Mouse (Mus musculus): ENCODE measurements around the gene Nbeal2.

Nbeal2 gene

DNA sequence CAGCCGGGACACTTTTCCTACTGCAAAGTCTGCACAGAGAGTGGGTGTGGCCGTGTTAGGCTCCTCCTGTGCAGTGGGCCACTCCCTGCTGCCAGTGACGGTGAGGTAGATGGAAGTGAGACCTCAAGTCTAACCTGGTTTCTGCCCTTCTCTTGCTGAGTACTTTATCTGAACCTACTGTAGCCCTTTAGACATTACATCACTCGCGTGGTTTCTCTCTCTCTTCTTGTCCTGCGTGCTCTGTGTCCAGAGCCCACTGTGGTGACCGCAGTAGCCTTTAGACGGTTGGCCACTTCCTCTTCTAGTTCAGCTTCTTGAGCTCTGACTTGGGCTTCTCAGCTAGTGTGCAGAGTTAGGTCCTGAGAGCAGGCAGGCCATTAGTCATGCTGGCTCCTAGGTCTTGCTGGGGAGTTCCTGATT is 22.5 kb upstream of the Nbeal2 start:
- no peak for DNase-seq (ENCODE audit: extremely low read depth, low read depth, low spot score)

DNA sequence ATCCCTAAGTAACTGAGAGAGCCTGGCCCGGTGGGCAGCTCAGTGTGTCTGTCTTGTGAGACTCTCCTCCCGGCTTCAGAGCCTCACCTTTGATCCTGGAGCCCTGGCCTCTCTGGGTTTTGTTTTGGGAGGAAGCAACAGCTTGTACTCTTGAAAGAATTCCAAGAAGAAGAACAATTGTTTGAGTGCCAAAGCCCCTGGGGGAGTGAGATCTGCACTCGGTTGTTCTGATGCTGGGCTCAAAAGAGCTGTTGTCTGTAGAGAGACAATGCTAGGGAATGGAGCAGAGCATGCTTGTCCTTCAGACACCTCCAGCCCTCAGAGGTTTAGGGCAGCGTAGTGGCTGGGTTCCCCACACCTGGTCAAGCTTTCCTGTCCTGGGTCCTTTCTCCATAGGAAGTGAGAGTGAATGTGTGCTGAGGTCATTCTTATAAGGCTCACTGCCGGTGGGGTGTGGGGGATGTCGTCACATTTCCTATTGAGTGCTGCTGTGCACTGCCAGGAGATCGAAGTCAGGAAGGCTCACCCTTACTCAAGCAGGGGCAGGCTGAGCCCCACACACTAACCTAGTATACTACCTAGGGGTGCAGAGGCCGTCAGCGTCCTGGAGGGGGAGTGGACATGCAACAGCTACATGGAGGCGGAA is 19.3 kb upstream of the Nbeal2 start:
- DNase-seq (ENCODE audit: extremely low read depth, low read depth, low spot score): no peak

DNA sequence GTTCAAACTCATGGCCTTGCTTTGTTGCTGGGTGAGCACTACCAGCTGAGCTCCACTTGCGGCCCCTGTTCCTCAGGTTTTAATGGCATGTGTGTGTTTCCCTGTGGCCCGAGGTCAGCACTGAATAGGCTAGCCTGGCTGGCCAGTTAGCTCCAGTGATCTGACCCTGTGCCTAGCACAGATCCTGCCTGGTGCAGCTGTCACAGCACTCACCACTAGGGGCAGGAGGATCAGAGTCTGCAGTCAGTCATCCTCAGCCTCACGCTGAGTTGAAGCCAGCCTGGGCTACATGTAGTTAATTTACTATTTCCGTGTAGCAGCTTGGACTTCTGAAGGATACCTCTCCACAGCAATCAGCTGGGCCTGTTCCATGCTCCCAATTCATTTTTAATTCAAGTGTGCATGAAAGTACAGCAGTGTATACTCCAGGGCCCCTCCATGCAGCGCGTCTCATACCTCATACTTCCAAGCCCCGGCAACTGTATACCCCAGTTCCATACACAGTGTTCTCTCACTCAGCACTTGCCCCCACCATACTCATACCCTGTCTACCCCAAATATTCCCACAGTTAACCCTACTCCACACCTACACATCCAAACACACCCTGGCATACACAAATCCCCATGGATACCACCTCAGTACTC is 18.6 kb upstream of the Nbeal2 start:
- no peak for DNase-seq (ENCODE audit: extremely low read depth, low read depth, low spot score)

DNA sequence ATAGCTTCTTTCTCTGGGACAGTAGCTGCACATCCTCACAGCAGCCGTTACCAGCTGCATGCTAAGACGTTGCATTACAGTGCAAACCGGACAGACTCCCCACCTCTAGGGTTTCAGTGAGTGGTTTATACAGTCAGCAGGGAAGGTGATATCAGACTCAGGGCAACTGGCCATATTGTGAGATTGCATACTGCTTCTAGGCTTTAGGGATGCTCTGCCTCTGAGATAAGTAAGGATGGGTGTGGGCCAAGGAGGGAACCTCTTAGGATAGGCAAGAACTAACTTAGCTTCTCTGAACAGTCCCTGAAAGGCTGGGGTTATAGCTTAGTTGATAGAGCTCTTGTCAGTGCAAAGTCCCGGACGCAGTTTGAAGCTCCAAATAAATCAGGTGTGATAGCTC is 15.8 kb upstream of the Nbeal2 start:
- DNase-seq (ENCODE audit: extremely low read depth, low read depth, low spot score): no peak

DNA sequence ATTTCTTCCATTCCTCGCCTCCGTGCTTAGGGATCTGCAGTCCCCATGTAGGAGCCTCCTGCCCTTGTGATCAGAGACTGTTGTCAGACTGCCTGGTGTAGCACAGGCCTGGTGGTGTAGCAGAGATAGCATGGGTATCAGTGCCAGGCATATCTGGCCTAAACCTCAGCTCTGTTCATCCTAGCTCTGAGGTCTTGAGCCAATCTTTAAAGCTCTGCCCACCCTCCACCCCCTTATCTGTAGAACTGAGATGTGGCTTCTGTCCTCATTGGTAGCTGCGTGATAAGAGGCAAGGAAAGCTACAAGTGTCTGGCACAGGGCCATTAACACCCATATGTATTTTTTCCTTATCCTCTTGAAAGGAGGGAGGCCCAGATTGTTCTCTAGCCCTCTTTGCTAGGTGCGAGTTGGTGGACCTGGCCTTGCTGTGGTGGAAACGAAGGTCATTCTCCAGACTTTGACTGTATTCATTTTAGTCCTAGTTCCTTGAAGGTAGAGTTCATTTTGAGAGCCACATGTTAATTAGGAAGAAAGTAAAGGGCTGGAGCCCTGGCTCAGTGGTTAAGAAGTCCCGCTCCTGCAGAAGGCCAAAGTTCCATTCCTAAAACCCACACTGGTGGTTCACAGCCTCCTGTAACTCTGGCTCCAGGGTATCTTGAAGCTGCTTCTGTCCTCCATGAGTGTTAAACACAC is 14.8 kb upstream of the Nbeal2 start:
- no peak for DNase-seq (ENCODE audit: extremely low read depth, low read depth, low spot score)

DNA sequence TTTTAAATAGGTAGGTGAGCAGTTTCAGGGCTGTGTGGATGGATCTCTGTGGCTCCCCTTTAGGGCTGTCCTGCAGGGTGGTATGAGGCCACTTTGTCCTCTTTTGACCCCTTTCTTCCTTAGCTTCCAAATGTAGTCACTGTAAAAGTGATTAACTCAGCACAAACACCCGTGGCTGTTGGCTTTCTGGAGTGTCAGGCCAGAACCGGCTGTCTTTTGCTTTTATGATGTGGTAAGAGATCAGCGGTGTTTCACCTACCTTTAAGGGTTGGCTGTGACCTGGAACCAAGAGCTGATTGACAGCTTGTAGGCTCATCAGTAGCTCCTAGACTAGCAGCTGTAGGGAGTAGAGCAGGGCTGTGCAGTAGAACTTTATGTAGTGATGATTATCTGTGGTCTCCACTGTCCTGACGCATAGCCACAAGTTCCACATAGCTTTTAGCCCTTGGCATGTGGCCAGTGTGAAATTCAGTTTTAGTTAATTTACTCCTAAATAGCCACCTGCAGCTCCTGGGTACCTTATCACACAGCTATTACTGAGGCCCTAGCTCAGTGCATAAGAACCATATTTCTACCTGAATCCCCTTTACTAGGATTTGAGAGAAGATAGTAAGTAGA is 13.4 kb upstream of the Nbeal2 start:
- DNase-seq (ENCODE audit: extremely low read depth, low read depth, low spot score): no peak

DNA sequence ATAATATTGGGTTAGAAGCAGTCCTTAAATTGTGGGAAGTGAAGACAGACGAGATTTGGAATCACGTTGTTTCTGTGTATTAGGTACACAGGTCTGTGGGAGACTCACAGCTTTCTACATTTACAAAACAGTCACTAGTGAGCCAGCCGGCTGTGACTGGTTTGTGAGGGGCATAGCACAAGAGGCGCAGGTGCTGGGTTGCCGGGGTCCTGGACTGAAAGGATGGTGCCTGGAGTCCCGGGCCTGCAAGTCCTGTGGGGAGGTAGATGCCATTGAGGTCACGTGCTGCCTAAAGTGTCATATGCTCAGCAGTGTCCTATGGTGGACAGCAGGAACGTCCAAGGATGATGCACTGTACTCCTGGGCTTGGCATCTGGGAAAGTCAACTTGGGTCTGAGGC is 12.4 kb upstream of the Nbeal2 start:
- no peak for DNase-seq (ENCODE audit: extremely low read depth, low read depth, low spot score)

DNA sequence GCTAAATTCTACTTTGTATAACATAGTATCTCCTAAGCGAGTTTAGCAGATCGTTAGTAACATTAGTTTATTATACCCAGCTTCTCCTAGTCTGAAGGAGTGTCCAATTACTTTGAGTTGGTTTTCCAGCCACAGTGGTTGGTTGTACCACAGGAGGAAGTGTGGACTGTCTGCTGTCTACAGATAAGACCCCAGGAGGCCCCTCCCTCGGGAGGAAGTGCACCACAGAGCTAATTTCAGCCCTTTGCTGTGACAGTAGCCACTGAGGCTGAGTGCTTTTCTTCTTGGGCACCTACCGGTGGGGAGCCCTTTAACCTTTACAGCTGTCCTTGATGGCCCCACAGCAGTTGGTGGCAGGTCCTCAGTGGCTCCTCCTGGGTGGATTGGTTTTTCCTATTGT is 12.0 kb upstream of the Nbeal2 start:
- DNase-seq (ENCODE audit: extremely low read depth, low read depth, low spot score): no peak

DNA sequence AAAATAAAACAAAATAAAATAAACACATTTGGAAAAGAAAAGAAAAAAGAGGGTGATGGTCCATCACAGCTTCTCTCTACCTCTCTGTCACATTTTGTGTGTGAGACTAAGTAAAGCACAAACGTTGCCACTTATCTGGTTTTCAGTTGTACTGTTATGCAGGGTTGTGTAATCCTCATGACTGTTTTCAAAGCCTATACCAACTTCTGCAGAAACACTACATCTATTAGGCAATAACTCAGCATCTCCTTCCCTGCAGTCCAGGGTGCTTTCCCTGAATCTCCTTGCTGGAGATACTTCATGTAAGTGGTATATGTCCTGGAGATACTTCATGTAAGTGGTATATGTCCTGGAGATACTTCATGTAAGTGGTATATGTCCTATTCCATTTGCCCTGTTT is 8.9 kb upstream of the Nbeal2 start:
- no peak for DNase-seq (ENCODE audit: extremely low read depth, low read depth, low spot score)

DNA sequence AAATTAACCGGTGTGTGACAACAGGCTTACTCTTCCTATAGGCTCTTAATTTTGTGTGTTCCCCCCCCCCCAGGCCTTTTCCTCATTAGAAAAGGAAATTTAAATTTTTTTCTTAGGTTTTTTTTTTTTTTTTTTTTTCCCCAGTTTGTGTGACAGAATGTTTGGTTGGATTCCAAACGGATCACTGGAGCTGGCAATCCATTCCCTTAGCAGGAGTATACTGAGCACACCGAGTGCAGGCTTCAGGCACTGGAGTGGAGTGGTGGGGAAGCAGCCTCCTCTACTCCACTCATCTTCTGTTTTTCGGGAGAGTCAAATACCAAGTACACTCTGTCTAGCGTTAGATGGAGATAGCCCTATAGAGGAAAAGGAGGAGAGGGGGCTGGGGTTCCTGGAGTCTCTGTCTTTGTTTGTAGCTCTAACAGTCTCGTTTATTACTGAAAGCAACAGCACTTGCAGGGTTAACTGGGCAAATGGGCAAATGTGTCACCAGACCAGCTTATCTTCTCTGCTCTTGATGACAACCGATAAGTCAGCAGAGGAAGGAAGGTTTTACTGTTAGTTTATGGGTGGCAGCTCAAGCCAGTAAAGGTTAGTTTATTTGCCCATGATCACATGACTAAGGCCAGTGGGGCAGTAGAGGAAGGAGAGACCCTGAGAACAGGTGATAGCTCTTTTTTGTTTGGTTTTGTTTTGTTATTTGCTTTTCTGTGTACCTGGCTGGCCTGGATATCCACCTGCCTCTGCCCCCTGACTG is 7.1 kb upstream of the Nbeal2 start:
- DNase-seq (ENCODE audit: extremely low read depth, low read depth, low spot score): no peak

DNA sequence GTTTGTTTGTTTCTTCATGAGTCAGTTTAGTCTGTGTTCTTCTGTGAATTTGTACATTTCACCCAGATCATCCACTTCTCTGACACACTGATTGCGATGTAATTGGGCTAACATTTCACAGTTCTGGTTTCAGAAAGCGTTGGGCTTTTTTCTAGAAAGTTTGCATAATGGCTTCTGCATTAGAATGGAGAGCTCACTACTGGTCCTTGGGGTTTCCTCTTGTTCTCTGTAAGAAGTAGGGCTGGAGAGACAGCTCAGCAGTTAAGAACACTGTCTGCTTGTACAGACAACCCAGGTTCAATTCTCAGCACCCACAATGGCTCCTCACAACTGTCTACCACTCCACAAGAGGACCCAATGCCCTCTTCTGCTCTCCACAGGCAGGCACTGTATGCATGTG is 6.2 kb upstream of the Nbeal2 start:
- DNase-seq (ENCODE audit: extremely low read depth, low read depth, low spot score): no peak

DNA sequence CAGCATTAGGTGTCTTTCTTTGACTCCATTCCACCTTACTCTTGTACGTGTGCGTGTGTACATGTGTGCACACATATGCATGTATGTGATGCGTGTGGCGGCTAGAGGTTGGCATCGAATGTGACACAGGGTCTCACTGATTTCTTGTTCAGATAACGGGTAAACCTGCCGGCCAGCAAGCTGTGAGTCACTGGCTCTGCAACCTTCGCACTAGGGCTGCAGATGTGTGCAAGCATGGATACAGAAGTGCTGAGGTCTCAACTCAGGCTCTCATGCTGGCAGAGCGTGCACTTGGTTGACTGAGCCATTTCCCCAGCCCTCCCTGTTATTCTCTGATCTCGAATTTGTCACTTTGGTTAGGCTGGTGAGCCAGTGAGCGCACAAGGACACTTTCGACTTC is 5.6 kb upstream of the Nbeal2 start:
- no peak for DNase-seq (ENCODE audit: extremely low read depth, low read depth, low spot score)

DNA sequence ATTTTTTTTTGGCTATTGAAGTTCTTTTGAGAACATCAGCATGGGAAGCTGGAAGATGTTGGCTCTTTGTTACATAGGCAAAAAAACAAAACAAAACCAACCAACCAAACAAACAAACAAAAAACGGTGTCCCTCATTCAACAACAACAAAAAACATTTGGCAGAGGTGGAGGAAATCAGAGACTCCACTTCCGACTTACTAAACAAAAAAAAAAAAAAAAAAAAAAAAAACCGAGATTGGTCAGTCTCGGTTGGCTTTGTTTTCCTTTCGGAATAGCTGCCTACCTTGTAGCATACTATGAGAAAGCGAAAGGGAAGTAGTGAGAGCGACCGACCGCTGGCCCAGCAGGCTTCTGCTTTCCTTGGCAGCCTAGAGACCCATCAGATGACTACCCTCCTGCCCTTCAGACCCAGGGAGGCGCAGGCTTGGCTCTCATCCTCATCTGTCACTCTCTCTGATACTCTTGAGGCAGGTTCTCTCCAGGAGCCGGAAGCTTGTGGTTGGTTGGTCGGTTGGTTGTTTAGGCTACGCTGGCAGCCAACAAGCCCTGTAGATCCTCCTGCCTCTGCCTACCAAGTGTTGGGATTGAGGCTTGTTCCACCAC is 3.6 kb upstream of the Nbeal2 start:
- no peak for DNase-seq (ENCODE audit: extremely low read depth, low read depth, low spot score)

DNA sequence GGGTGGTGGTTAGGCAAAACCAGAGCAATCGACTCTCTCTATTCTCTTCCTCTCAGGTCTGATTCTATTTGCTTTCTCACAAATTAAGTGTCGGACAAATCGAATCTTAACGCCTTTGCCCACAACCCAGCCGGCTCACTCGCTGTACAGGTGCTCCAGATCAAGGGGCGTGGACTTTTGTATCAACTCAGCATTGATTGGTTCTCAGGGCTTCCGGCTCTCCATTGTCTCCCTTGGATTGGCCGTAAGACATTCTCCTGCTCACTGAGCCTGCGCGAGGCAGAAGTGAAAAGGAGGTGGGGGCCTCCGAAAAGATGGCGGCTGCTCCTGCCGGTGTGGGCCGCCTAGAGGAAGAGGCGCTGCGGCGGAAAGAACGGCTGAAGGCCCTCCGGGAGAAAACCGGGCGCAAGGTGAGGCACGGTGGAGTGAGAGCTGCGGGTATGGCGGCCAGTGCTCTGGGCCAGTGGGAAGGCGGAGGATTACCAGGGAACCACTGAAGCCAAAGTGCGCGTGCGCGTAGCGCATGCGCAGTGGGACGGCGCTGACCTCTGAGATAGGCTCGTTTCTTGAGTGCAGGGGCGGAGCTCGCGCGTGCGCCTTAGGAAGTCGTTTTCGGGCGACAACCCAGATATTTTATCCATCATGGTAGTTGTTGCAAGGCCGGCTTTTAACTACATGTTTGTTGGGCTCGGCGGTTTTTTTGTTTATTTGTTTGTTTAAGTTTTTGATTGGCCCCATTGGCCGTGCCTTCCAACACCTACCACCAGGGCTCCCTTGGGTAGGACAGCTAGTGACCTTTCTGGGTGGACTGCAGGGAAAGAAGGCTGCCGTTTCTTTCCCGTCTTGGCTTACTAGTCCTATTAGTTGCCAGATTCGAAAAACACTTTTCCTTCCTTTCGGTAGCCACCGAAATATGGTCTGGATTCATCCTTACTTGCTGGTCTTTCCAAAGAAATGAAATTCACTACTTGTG is 2.6 kb upstream of the Nbeal2 start, which contains the start of gene Ccdc12:
Ccdc12 (plus strand) TSS at position 255 of the 973 bp plus-strand sequence.
- peak; percentile 87 for DNase-seq (ENCODE audit: extremely low read depth, low read depth, low spot score)

DNA sequence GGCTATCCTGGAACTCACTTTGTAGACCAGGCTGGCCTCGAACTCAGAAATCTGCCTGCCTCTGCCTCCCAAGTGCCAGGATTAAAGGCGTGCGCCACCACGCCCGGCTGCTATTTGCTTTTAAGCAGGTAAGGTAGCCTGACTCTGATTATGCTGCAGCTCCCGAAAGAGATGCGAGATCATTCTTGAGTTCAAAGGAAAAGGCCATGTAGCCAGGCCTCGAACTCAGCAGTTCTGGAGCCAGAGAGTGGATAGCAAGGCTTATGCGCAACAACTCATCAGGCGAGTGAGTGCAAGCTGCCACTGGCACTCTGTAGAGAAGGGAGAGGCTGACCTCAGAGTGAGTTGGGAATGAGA is 1.7 kb upstream of the Nbeal2 start:
- no peak for DNase-seq (ENCODE audit: extremely low read depth, low read depth, low spot score)

DNA sequence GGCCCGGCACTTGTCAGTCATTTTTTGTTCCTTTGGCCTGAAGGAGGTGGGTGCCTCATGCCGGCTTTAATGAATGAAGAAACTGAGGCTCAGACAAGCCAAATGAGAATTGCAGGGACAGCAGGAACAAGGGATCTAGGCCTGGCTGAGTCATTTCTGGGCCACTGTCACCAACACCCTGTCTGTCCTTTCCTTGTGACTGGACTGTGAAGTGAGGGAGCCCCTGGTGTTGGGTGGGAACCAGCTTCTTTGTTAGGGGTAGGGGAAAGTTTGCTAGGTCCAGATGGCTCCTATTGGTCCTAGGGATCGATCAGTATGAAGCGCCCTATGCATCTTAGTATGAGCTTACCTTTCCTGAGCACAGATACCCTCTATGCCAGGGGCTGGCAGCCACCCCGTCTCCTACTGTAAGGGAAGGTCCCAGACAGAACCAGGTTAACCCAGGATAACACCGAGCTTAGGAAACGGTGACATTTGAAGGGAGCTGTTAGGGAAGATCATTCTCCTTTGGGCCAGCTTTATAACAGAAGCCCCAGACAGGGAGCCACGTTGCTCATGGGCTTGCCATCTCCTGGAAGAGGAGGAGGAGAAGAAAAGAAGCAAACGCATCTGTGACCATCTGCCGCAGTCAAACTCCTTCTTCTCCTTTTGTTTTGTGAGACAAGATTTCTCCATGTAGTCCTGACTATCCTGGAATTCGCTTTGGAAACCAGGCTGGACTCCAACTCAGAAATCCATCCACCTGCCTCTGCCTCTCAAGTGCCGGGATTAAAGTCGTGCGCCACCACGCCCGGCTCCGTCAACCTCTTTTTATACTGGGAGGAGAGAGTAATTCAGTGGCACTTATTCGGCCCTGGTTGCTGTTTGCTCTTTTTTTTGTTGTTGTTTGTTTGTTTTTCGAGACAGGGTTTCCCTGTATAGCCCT is 1.0 kb upstream of the Nbeal2 start:
- no peak for DNase-seq (ENCODE audit: extremely low read depth, low read depth, low spot score)

DNA sequence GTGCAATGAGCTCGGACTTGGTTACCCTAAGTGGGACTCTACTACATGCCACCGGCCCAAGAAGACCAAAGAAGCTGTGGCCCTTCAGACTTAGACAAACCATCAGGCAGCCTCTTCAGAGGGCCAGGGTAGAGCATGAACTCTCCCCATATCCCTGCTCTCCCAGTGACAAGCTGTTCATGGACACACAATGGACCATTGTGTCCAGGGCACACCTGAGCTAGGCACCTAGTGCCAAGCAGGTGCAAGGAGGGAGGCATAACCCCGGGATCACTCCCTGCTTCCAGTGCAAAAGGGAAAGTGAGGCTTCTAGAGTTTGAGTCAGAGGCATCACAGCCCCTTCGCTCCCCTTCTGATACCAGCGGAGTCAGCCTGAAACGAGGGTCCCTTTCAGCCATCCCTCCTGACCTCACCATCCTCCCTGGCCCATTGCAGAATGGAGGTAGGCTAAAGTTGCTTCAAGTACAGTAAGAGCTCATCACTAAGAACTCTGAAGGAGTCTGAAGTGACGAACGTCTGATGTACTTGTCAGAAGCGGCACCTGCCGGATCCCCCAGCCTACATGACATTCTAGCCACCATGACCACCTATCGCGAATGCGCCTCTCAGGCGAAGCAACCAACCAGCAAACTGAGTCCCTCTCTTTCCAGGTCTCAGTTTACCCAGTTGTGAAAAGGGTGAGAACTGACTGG is 852 bp downstream of the Nbeal2 start:
- DNase-seq (ENCODE audit: extremely low read depth, low read depth, low spot score): no peak
